Mouse (Mus musculus): ENCODE measurements around the gene Gm20696. TPM values are rescaled to one million over a fixed set of nuclear protein-coding genes. Genes with fewer than 3 reads are reported as not detected.

Gene Gm20696
- polyA plus RNA-seq, 1 experiment from 2014 or later, result 4.4 TPM

GRCm38 (mm10) chr6:99431941-99432340, 234.7 kb downstream of the Gm20696 start:
- 77% methylated on average over 4 of the region's 4 CpGs for WGBS
- Histone ChIP-seq H3K27me3 (no peaks in the 10 kb centered on the region), H3K9me3 (replicated peaks) (no peaks in the 10 kb centered on the region), H3K4me2 (replicated peaks) (no peak overlapping the region), H3K36me3 (no peaks in the 10 kb centered on the region), H3K4me1 (no peaks in the 10 kb centered on the region; the same call in 1 of the 2 replicates), H3K4me3 (no peak overlapping the region), H3K27ac (no peak overlapping the region), H3K9ac (no peak overlapping the region)
- ATAC-seq (ENCODE audit: low FRiP score), result no peak

DNA sequence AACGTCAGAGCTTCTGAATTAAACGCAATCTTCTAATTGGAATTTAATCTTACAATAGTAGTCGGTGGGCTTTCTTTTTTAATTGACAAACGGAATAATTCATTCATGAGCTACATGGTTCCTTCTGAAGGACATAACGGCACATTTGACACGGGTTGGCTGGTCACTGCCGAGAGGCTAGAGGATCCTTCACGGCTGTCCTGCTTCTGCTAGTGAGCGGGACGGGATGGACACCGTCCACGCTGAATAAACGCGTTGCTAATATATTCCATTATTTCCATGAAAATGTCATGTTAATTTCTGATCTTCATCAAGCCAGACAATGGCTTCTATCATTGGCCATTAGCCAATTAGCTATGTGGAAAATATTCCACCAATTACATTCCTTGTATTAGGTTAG, 236.0 kb downstream of the Gm20696 start:
- Histone ChIP-seq H3K36me3 (no peaks in the 10 kb centered on the region), H3K4me3 (no peak overlapping the region), H3K27me3 (no peaks in the 10 kb centered on the region), H3K4me1 (no peaks in the 10 kb centered on the region; the same call in 1 of the 2 replicates), H3K9me3 (replicated peaks) (no peaks in the 10 kb centered on the region), H3K4me2 (replicated peaks) (no peak overlapping the region), H3K27ac (no peak overlapping the region), H3K9ac (no peak overlapping the region)
- ATAC-seq (ENCODE audit: low FRiP score), result 0 out of 2 replicates have a peak, but pooled peaks have one; percentile 48
- WGBS, result 63% methylated on average over 14 of the region's 14 CpGs

- no peak for ATAC-seq (ENCODE audit: low FRiP score)
- Histone ChIP-seq H3K4me3 (no peak overlapping the region), H3K27me3 (no peaks in the 10 kb centered on the region), H3K4me2 (replicated peaks) (no peak overlapping the region), H3K9me3 (replicated peaks) (no peaks in the 10 kb centered on the region), H3K27ac (no peak overlapping the region), H3K9ac (no peak overlapping the region), H3K4me1 (peaks cover 3% of the 10 kb centered on the region; the same call in 1 of the 2 replicates), H3K36me3 (no peaks in the 10 kb centered on the region)
- 83% methylated on average over 16 of the region's 16 CpGs for WGBS
These were observed 237.0 kb downstream of the Gm20696 start for GRCm38 (mm10) chr6:99429378-99430131.

DNA sequence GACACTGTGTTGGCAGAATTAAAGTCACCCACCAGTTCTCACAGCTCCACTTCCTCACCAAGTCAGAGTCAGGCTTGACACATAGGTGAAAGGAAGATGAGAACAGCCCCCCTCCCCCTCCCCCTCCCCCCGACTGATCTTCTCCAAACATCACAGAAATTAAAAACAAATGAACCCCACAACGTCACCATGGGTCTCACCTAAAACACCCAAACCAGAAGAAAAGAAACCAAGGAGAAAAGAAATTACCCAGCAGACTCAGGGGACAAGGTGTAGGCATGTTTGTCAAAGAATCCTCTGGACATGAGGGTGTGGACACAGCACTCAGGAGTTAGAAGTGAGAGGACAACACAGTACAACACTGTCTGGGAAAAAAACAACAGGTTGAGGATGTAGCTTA, 237.6 kb downstream of the Gm20696 start:
- no peaks in the 10 kb centered on the region for H3K36me3 ChIP-seq
- no peak overlapping the region for H3K4me3 ChIP-seq
- no peak for ATAC-seq (ENCODE audit: low FRiP score)
- H3K4me1 ChIP-seq, result peaks cover 3% of the 10 kb centered on the region; the same call in 1 of the 2 replicates
- WGBS, result 56% methylated on average over 1 of the region's 2 CpGs
- no peak overlapping the region for H3K9ac ChIP-seq
- H3K27ac ChIP-seq, result no peak overlapping the region
- H3K27me3 ChIP-seq, result no peaks in the 10 kb centered on the region
- no peaks in the 10 kb centered on the region for H3K9me3 ChIP-seq (replicated peaks)
- H3K4me2 ChIP-seq (replicated peaks), result no peak overlapping the region

DNA sequence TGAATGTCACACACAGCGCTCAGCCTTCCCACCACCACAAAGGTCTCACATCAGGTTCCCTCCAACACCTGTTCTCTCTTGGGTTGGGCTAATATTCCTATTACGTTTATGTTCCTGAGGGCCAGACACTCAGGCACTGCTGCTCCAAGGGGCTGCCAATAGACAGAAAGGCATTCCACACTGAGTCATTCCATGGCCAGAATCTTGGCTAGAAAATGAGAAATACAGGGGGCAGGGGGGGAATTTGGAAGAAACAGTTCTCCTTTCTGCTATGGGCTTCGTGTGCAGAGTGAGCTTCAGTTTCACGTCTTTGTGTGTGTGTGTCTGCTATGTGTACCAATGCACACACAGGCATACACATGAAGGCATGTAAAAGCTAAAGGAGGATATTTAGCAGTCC, 239.3 kb downstream of the Gm20696 start:
- no peak overlapping the region for H3K27ac ChIP-seq
- no peak for ATAC-seq (ENCODE audit: low FRiP score)
- no peaks in the 10 kb centered on the region for H3K36me3 ChIP-seq
- H3K9ac ChIP-seq, result no peak overlapping the region
- 0 out of 2 replicates have a peak, but pooled peaks cover 3% of the 10 kb centered on the region for H3K4me1 ChIP-seq
- H3K4me2 ChIP-seq (replicated peaks), result no peak overlapping the region
- WGBS, result 93% methylated on average over 4 of the region's 4 CpGs
- no peak overlapping the region for H3K4me3 ChIP-seq
- H3K27me3 ChIP-seq, result no peaks in the 10 kb centered on the region
- no peaks in the 10 kb centered on the region for H3K9me3 ChIP-seq (replicated peaks)

DNA sequence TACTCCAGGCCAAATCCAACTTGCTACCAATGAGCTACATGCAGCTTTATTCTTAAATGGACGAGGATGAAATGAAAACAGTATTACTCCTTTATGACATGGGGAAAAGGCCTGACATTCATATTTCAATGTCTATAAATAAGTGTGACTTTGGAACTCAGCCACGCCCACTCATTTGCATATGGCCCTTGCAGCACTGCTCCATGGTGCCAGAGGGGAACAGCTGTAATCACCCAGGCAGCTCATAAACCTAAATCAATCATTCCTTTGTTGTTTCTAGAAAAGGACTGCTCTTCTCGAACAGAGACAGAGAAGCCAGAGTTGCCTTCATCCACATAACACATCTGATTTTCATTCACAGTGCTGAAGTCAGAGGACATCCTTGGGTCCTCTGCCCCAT, 241.6 kb downstream of the Gm20696 start:
- Histone ChIP-seq H3K27me3 (no peaks in the 10 kb centered on the region), H3K4me1 (0 out of 2 replicates have a peak, but pooled peaks cover 3% of the 10 kb centered on the region), H3K36me3 (no peaks in the 10 kb centered on the region), H3K9me3 (replicated peaks) (no peaks in the 10 kb centered on the region), H3K9ac (no peak overlapping the region), H3K4me2 (replicated peaks) (no peak overlapping the region), H3K4me3 (no peak overlapping the region), H3K27ac (no peak overlapping the region)
- ATAC-seq (ENCODE audit: low FRiP score), result no peak
- WGBS, result 46% methylated on average over 3 of the region's 3 CpGs

DNA sequence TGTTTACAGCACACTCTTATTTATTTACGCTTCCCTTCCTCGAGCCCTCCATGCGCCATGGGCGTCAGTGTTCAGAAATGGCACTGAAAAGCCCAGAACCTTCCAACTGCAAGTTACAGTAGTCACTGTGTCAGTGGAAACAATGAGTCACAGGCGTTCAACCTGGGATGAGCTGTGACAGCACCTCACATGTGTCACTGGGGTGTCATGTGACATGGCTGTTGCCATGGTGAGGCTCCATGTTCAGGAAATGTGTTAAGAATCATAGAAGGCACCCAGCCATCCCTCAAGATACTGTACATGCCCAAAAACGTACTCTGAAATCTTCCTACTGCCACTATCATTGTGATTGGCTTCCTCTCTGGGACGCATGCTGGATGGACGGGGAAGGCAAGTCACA, 245.9 kb downstream of the Gm20696 start:
- Histone ChIP-seq H3K27ac (no peak overlapping the region), H3K4me1 (0 out of 2 replicates have a peak, but pooled peaks cover 3% of the 10 kb centered on the region), H3K9ac (no peak overlapping the region), H3K36me3 (no peaks in the 10 kb centered on the region), H3K9me3 (replicated peaks) (no peaks in the 10 kb centered on the region), H3K4me2 (replicated peaks) (no peak overlapping the region), H3K27me3 (no peaks in the 10 kb centered on the region), H3K4me3 (no peak overlapping the region)
- 90% methylated on average over 8 of the region's 8 CpGs for WGBS
- no peak for ATAC-seq (ENCODE audit: low FRiP score)

DNA sequence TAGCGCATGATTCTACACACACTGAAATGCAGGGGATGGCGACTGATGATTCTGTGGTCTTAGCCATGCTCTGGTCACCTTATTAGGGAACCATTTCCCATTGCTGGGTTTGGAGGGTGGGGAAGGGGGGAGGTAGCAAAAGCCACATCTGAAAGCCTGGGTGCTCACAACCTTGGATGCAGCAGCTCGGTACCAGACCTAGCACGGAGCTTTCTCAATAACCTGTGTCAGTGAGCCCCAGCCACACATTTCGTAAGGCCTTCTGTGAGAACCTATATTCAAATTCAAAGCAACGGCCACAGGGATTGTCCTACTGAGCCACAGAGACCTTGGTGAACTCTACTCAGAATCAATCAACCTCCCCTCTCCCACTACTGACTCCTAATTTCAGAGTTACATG, 254.0 kb downstream of the Gm20696 start:
- Histone ChIP-seq H3K4me2 (replicated peaks) (no peak overlapping the region), H3K27ac (no peak overlapping the region), H3K36me3 (no peaks in the 10 kb centered on the region), H3K27me3 (no peaks in the 10 kb centered on the region), H3K4me3 (no peak overlapping the region), H3K9me3 (replicated peaks) (no peaks in the 10 kb centered on the region), H3K9ac (no peak overlapping the region), H3K4me1 (peaks cover 4% of the 10 kb centered on the region; the same call in 1 of the 2 replicates)
- WGBS, result 83% methylated on average over 6 of the region's 6 CpGs
- no peak for ATAC-seq (ENCODE audit: low FRiP score)

GRCm38 (mm10) chr6:99409602-99410001, 257.0 kb downstream of the Gm20696 start:
- H3K4me3 ChIP-seq, result no peak overlapping the region
- WGBS, result 92% methylated on average over 5 of the region's 5 CpGs
- no peaks in the 10 kb centered on the region for H3K27me3 ChIP-seq
- no peaks in the 10 kb centered on the region for H3K9me3 ChIP-seq (replicated peaks)
- no peaks in the 10 kb centered on the region for H3K36me3 ChIP-seq
- ATAC-seq (ENCODE audit: low FRiP score), result no peak
- H3K4me1 ChIP-seq, result peaks cover 6% of the 10 kb centered on the region; the same call in 1 of the 2 replicates
- H3K9ac ChIP-seq, result no peak overlapping the region
- no peak overlapping the region for H3K27ac ChIP-seq
- H3K4me2 ChIP-seq (replicated peaks), result no peak overlapping the region

DNA sequence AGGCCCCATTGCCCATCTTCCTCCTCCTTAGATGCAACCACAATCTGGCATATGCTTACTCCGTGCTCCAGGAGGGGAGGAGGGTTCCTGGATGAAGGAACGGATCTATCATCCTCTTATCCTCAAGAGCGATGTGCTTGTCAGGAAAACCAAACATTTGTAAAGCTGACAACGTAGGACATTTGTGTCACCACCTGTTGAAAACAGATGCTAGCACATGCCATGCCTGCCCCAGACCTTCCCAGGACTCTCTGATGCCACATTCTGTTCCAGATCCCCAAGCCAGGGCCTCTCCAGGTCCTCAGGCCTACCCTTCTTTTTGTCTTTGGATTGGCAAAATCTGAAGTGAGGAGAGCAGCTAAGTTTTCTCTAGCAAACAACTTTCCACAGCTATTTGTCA, 257.7 kb downstream of the Gm20696 start:
- Histone ChIP-seq H3K9me3 (replicated peaks) (no peaks in the 10 kb centered on the region), H3K4me3 (no peak overlapping the region), H3K4me1 (peaks cover 6% of the 10 kb centered on the region; the same call in 1 of the 2 replicates), H3K4me2 (replicated peaks) (no peak overlapping the region), H3K27me3 (no peaks in the 10 kb centered on the region), H3K9ac (no peak overlapping the region), H3K27ac (no peak overlapping the region), H3K36me3 (no peaks in the 10 kb centered on the region)
- WGBS, result 80% methylated on average over 4 of the region's 4 CpGs
- no peak for ATAC-seq (ENCODE audit: low FRiP score)

DNA sequence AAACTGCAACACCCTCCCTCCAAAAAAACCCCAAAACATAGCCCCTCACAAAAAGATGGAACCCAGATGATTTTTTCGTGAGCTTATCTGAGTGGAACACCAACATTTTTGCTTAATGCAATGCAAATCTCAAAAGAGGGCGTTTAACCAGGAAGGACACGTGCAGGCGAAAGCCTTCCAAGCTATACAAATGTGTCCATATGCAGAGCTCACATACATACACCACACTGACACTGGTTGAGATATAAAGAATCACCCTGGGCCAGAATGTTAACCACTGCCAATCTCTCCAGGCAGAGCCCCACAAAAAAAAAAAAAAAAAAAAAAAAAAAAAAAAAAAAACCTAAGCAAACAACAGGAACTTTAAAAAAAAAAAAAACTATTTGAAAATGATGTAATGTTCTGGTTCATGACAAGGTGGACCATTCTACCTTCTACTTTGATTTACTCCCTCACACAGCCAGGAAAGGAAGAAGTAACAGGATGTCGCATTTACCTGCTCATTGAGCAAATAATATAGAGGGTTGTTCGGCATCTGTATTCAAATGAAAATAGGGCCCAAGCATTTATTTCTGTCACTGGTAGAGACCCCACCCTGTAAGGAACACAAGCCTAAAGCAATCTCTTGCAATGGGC, 262.7 kb downstream of the Gm20696 start:
- no peak overlapping the region for H3K4me3 ChIP-seq
- no peaks in the 10 kb centered on the region for H3K27me3 ChIP-seq
- no peak for ATAC-seq (ENCODE audit: low FRiP score)
- H3K36me3 ChIP-seq, result no peaks in the 10 kb centered on the region
- no peak overlapping the region for H3K9ac ChIP-seq
- 90% methylated on average over 6 of the region's 6 CpGs for WGBS
- H3K4me1 ChIP-seq, result peaks cover 10% of the 10 kb centered on the region
- no peak overlapping the region for H3K4me2 ChIP-seq (replicated peaks)
- H3K27ac ChIP-seq, result no peak overlapping the region
- H3K9me3 ChIP-seq (replicated peaks), result no peaks in the 10 kb centered on the region

DNA sequence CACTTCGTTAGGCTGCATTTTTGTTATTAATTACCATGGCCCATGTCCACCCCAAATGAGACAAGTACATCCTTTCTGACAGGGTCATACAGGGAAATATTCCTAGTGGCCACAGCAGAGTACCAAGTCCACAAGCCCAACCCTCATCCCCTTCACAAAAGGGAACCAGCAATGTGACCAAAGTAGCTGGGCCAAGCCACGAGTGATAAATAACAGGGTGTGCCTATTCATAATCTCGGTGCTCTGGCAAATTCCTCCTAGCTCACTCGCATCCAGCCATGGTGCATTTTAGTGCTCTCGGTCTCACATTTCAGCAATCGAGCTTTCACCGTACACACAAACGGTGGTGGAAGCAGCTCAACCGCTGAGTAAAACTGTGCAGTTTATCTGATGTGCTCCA, 263.7 kb downstream of the Gm20696 start:
- Histone ChIP-seq H3K27ac (no peak overlapping the region), H3K9me3 (replicated peaks) (no peaks in the 10 kb centered on the region), H3K27me3 (no peaks in the 10 kb centered on the region), H3K4me1 (peaks cover 10% of the 10 kb centered on the region), H3K36me3 (no peaks in the 10 kb centered on the region), H3K4me3 (no peak overlapping the region), H3K9ac (no peak overlapping the region), H3K4me2 (replicated peaks) (no peak overlapping the region)
- WGBS, result 77% methylated on average over 9 of the region's 9 CpGs
- no peak for ATAC-seq (ENCODE audit: low FRiP score)

DNA sequence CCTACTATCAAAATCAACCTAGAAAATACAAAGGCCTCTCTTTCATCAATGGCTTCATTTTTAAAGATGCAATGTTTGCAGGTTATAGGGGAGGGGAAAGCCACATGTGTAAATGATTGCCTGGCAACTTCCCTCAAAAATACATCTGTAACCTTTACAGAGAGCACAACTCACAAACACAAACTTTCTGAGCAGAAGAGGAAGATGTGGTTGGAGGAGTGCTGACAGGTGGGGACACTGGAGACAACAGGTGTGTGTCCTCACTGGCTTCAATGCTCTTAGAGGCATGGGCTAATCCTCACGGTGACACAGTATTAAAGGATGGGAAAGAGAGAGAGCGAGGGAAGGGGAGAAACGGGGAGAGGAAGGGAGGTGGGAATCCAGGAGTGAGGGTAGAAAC, 264.2 kb downstream of the Gm20696 start:
- H3K9me3 ChIP-seq (replicated peaks), result no peaks in the 10 kb centered on the region
- peaks cover 10% of the 10 kb centered on the region for H3K4me1 ChIP-seq
- H3K9ac ChIP-seq, result no peak overlapping the region
- H3K4me2 ChIP-seq (replicated peaks), result no peak overlapping the region
- H3K27me3 ChIP-seq, result no peaks in the 10 kb centered on the region
- 77% methylated on average over 3 of the region's 3 CpGs for WGBS
- H3K36me3 ChIP-seq, result no peaks in the 10 kb centered on the region
- no peak for ATAC-seq (ENCODE audit: low FRiP score)
- H3K27ac ChIP-seq, result no peak overlapping the region
- no peak overlapping the region for H3K4me3 ChIP-seq

Data from hindbrain, embryonic 12.5 days (tissue).